Mouse (Mus musculus) limb, embryonic 11.5 days (tissue): ENCODE measurements at regions not wholly inside any gene's neighbourhood (a gene's known extent, or its start where the extent isn't known, plus 50 kb on each side); places are given as distances from the start of the nearest gene placed in this dataset.

Experiments used
- ATAC-seq: fragments of 200-750 bp; cut with Nextera tagmentation; 2 replicates; pipeline ENCODE4 v1.8.0; 2017; ENCODE audit warnings: low read depth; ENCODE audit not compliant: insufficient number of reproducible peaks, low FRiP score, low TSS enrichment
- DNase-seq: peaks from one replicate; pipeline ENCODE4 v3.0.0-alpha.2; 2015; ENCODE audit warnings: low spot score
- H3K27ac ChIP-seq: fragments of 300-500 bp; sonication (generic); replicated peaks from 2 replicates; pipeline ENCODE4 v1.5.1; 2014; ENCODE audit warnings: low read depth, mild to moderate bottlenecking, low read length
- H3K27me3 ChIP-seq: fragments of 300-500 bp; sonication (generic); 2 replicates; pipeline ENCODE4 v1.6.1; 2014; ENCODE audit warnings: mild to moderate bottlenecking, low read length, mixed read lengths; ENCODE audit not compliant: control insufficient read depth, insufficient read depth
- H3K36me3 ChIP-seq: fragments of 300-500 bp; sonication (generic); 2 replicates; pipeline ENCODE4 v1.6.1; 2014; ENCODE audit warnings: mild to moderate bottlenecking, low read length, moderate library complexity, mixed read lengths; ENCODE audit not compliant: control insufficient read depth, insufficient read depth
- H3K4me1 ChIP-seq: fragments of 300-500 bp; sonication (generic); 2 replicates; pipeline ENCODE4 v1.6.1; 2014; ENCODE audit warnings: low read length, mixed read lengths; ENCODE audit not compliant: control insufficient read depth, insufficient read depth
- H3K4me2 ChIP-seq: fragments of 300-500 bp; sonication (generic); 2 replicates; pipeline ENCODE4 v1.6.1; 2014; ENCODE audit warnings: low read depth, mild to moderate bottlenecking, moderate library complexity; ENCODE audit not compliant: severe bottlenecking
- H3K4me3 ChIP-seq: fragments of 300-500 bp; sonication (generic); 2 replicates; pipeline ENCODE4 v1.5.1; 2014; ENCODE audit warnings: low read depth, low read length
- H3K9ac ChIP-seq: fragments of 300-500 bp; sonication (generic); 2 replicates; pipeline ENCODE4 v1.6.1; 2014; ENCODE audit warnings: mild to moderate bottlenecking, low read length
- H3K9me3 ChIP-seq: fragments of 300-500 bp; sonication (generic); 2 replicates; pipeline ENCODE4 v1.6.1; 2016; ENCODE audit warnings: low read length; ENCODE audit not compliant: control insufficient read depth
- WGBS: fragments of 180-500 bp; shearing (Covaris S2); extraction: QIAGEN DNeasy Blood & Tissue Kit; methylation state at CpG from one replicate; pipeline ENCODE4 v1.1.7; 2014; 5-methylcytosine and 5-hydroxymethylcytosine counted together

DNA sequence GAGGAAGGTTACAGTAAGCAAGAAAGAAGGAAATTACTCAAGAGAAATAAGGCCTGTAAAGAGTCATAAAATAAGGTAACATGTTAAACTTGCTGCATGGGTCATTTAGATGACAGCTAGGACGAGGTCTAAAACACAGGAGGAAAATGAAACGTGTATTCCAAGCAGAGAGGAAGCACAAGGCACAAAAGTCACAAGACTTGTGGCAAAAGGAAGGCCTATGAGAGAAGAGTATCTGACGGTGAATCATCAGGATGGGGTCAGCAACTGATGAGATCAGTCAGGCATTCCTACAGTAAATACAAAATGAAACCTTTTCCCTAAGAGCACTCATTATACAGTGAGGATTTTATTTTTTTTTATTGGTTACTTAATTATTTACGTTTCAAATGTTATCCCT is 183.6 kb upstream of the L3mbtl3 start:
- H3K4me2 ChIP-seq: no peak overlapping the region
- no peak overlapping the region for H3K27ac ChIP-seq
- H3K9me3 ChIP-seq: no peaks in the 10 kb centered on the region
- H3K27me3 ChIP-seq: no peaks in the 10 kb centered on the region
- WGBS: 82% methylated on average over 4 of the region's 4 CpGs
- DNase-seq (no peak), ATAC-seq (no peak)
- no peaks in the 10 kb centered on the region for H3K4me1 ChIP-seq
- H3K9ac ChIP-seq: no peak overlapping the region
- H3K36me3 ChIP-seq: no peaks in the 10 kb centered on the region
- H3K4me3 ChIP-seq: no peak overlapping the region

DNA sequence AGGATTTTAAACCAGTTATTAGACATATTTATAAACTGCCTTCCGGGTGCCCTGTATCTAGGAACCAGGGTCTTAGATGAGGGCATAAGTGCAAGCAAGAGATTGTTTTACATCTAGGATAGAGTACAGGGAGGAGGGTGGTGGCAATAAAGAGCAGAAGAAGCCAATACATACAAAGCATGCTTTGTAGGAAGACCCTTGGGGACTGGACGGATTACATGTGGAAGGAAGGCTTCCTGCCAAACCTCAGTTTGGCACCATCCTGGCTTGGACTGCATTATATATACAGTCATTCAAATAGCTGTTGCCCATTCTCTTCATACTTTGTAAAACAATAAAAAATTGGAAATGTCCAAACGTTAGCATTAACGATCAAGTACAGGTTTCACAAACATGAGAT is 184.7 kb upstream of the L3mbtl3 start:
- Histone ChIP-seq H3K36me3 (no peaks in the 10 kb centered on the region), H3K4me1 (no peaks in the 10 kb centered on the region), H3K9me3 (no peaks in the 10 kb centered on the region), H3K4me3 (no peak overlapping the region), H3K9ac (no peak overlapping the region), H3K27me3 (no peaks in the 10 kb centered on the region), H3K27ac (no peak overlapping the region), H3K4me2 (no peak overlapping the region)
- no peak for ATAC-seq
- DNase-seq: no peak
- WGBS: 87% methylated on average over 4 of the region's 4 CpGs

DNA sequence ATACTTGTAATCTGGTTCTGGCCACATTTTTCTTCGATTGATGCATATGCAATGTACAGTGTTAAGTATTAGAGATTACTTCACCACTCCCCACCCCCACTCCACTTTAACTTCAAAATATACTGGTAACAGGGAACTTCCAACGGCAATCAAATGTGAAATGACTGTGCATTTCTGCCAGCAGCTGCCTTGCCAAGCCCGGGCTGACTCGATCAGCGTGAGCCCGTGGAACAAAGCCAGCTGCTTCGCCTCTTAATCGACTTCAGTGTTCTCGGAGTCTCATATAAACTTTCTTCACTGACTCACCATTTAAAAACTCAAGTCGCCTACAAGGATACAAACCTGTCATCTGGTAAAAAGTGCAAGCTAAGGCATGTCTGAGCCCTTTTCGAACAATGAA is 188.7 kb upstream of the L3mbtl3 start:
- H3K9me3 ChIP-seq: no peaks in the 10 kb centered on the region
- no peak overlapping the region for H3K4me2 ChIP-seq
- no peak overlapping the region for H3K27ac ChIP-seq
- H3K36me3 ChIP-seq: no peaks in the 10 kb centered on the region
- peak; percentile 53 for DNase-seq
- H3K27me3 ChIP-seq: no peaks in the 10 kb centered on the region
- 49% methylated on average over 11 of the region's 11 CpGs for WGBS
- no peaks in the 10 kb centered on the region for H3K4me1 ChIP-seq
- no peak overlapping the region for H3K9ac ChIP-seq
- no peak; the same call in 1 of the 2 replicates for ATAC-seq
- H3K4me3 ChIP-seq: no peak overlapping the region

DNA sequence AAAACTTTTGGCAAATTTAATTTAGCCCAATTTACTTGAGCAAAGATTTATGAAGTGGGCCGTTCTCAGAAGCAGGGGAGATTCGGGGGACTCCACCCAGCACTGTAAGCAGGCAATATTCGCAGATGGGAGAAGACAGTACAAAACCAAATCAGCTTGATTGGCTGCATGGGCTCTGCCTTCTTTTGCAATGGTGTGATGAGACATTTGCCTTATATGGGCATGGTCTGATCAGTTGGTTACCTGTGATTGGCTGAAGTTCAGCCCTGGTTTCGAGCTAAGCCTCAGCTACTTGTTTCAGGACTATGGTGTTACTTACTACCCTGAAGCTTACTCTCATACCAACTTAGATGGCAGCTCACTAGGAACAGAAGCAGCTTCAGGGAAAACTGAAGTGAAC is 185.6 kb upstream of the Arhgap18 start:
- H3K4me2 ChIP-seq: no peak overlapping the region
- ATAC-seq (no peak), DNase-seq (no peak)
- no peaks in the 10 kb centered on the region for H3K9me3 ChIP-seq
- no peak overlapping the region for H3K27ac ChIP-seq
- H3K27me3 ChIP-seq: no peaks in the 10 kb centered on the region
- WGBS: 69% methylated on average over 4 of the region's 4 CpGs
- no peak overlapping the region for H3K4me3 ChIP-seq
- H3K4me1 ChIP-seq: no peaks in the 10 kb centered on the region
- no peak overlapping the region for H3K9ac ChIP-seq
- no peaks in the 10 kb centered on the region for H3K36me3 ChIP-seq

DNA sequence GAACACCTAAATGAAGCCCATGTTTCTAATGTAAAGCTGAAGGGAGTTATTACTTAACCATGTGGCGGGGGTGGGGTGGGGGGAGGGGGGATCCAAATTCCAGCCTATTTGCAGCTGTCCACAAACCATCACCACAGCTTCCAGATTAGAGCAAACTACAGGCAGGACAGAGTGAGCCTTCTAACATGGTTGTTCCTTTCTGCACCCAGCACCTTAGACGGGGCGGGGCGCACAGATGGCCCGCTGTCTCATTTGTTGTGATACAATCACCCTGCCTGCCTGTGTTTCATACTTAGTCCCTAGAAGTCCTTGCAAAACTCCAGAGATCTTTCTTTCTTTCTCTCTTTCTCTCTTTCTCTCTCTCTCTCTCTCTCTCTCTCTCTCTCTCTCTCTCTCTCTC is 182.8 kb upstream of the Arhgap18 start:
- Histone ChIP-seq H3K4me1 (no peaks in the 10 kb centered on the region), H3K4me3 (no peak overlapping the region), H3K36me3 (no peaks in the 10 kb centered on the region), H3K4me2 (no peak overlapping the region), H3K9ac (no peak overlapping the region), H3K27me3 (no peaks in the 10 kb centered on the region), H3K9me3 (no peaks in the 10 kb centered on the region), H3K27ac (no peak overlapping the region)
- ATAC-seq (peak; percentile 54; the same call in 1 of the 2 replicates), DNase-seq (no peak)
- WGBS: 83% methylated on average over 5 of the region's 5 CpGs

DNA sequence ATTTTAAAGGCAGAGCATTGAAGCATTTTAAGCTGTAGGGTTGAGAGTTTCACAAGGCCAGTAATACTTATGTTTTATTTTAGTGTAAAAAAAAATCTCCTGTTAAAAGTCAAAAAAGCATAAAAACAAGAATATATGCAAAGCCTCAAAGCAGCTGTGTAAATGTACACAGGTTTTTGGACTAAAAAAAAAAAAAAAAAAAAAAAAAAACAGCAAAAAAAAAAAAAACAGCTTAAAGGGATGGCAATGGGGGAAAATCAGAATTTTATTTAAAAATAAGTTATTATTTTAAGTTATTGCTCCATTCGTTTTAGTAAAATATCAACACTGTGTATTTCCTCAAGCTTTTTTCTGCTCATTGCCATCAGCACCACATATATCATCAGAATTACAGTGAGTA is 181.8 kb upstream of the Arhgap18 start:
- Histone ChIP-seq H3K9ac (no peak overlapping the region), H3K27me3 (no peaks in the 10 kb centered on the region), H3K4me1 (no peaks in the 10 kb centered on the region), H3K4me2 (no peak overlapping the region), H3K9me3 (no peaks in the 10 kb centered on the region), H3K4me3 (no peak overlapping the region), H3K36me3 (no peaks in the 10 kb centered on the region), H3K27ac (no peak overlapping the region)
- ATAC-seq (no peak), DNase-seq (no peak)
- WGBS: 82% methylated on average over 1 of the region's 1 CpGs

DNA sequence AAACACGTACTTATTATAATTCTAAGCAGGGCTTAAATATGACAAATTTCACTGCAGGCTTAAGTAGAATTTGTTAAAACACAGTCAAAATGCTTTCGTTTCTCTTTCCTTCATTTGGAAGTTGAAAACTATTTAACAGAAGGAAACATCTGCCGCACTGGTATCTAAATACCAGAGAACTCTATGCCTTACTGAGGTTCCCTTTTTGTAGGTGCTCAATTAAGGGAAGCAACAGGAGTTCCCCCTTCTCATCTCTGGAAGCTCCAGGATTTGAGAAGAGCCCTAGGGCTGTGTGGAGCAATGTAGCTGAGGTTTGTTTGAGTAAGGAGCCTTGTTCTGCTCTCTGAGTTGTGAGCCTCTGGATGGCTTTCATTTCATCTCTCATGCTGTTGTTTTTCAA is 177.1 kb upstream of the Arhgap18 start:
- H3K4me3 ChIP-seq: no peak overlapping the region
- H3K9me3 ChIP-seq: no peaks in the 10 kb centered on the region

DNA sequence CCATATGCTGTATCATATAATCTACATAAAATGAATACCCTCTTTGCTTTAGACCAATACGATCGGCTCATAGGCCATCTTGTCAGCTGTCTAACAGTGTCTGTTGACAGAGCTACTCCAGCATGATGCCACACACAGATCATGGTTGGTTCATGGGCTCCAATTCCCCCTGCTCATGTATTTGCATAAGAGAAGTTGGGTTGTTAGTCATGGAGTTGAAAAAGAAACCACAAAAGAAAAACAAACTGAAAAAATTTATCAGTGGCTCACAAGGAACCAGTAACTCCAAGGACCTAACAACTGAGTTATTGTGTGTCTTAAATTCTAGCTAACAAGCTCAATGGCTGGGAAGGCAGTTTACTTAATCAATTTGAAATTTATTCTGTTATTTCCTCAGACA is 176.1 kb upstream of the Arhgap18 start:
- Histone ChIP-seq H3K36me3 (no peaks in the 10 kb centered on the region), H3K9ac (no peak overlapping the region), H3K4me1 (no peaks in the 10 kb centered on the region), H3K4me2 (no peak overlapping the region), H3K27ac (no peak overlapping the region), H3K4me3 (no peak overlapping the region), H3K9me3 (no peaks in the 10 kb centered on the region), H3K27me3 (no peaks in the 10 kb centered on the region)
- ATAC-seq (no peak), DNase-seq (no peak)
- WGBS: 85% methylated on average over 2 of the region's 2 CpGs

More for the DNA sequence above, 177.1 kb upstream of the Arhgap18 start:
- WGBS: 95% methylated on average over 3 of the region's 3 CpGs
- Histone ChIP-seq H3K27ac (no peak overlapping the region), H3K4me1 (no peaks in the 10 kb centered on the region), H3K9ac (no peak overlapping the region), H3K36me3 (no peaks in the 10 kb centered on the region), H3K4me2 (no peak overlapping the region), H3K27me3 (no peaks in the 10 kb centered on the region)
- DNase-seq (no peak), ATAC-seq (no peak)

DNA sequence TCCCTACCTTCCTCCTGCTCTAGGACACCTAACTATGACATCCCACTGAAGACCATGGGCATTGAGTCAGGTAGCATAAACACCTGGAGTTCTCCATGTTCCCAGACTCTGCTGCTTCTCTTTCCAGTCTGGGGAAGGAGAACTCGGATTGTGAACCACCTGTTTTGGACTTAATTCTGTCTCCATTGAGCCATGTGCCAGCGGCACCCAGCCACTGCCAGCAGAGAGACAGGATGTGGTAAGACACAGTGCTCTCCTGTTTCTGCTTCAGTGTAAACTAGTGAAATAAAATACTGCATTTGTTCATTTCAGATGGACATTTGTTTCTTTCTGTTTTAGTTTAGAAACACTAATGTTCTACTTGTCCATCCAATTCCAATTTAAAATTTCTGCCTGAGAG is 168.1 kb upstream of the Arhgap18 start:
- Histone ChIP-seq H3K27me3 (no peaks in the 10 kb centered on the region), H3K27ac (no peak overlapping the region), H3K9me3 (no peaks in the 10 kb centered on the region), H3K36me3 (no peaks in the 10 kb centered on the region), H3K9ac (no peak overlapping the region), H3K4me1 (no peaks in the 10 kb centered on the region), H3K4me3 (no peak overlapping the region), H3K4me2 (no peak overlapping the region)
- no peak for ATAC-seq
- DNase-seq: no peak
- WGBS: 83% methylated on average over 2 of the region's 2 CpGs
